In genomic region chr2:157423706-157424125, GRCm38 (mm10) we compare ENCODE assay signal across 8 mouse cellular contexts. TPM values are rescaled to one million over a fixed set of nuclear protein-coding genes. Genes with fewer than 3 reads are reported as not detected.
A peak's percentile ranks its signal among the peaks of the same experiment; 100 is the strongest.
DNase-seq lines count a peak whose midpoint lies in the region; ATAC-seq and TF ChIP-seq lines count a peak whose summit lies in the region.

No protein-coding gene starts in this region.

- H3K9ac ChIP-seq in heart, embryonic 15.5 days, result peak overlapping the region; percentile 89
- peak overlapping the region; percentile 98 for H3K9ac ChIP-seq in forebrain, embryonic 15.5 days (replicated peaks)
- peak overlapping the region; percentile 40; the same call in 1 of the 2 replicates for H3K9ac ChIP-seq in liver, embryonic 14.5 days (replicated peaks)

- no peaks in the 10 kb centered on the region for H3K36me3 ChIP-seq in heart, embryonic 15.5 days
- H3K36me3 ChIP-seq in forebrain, embryonic 15.5 days, result no peaks in the 10 kb centered on the region
- no peaks in the 10 kb centered on the region for H3K36me3 ChIP-seq in liver, embryonic 14.5 days (replicated peaks; ENCODE audit: control insufficient read depth, insufficient read depth, low read depth)

- peaks cover 46% of the 10 kb centered on the region for H3K4me1 ChIP-seq in heart, embryonic 15.5 days (replicated peaks)
- peaks cover 45% of the 10 kb centered on the region for H3K4me1 ChIP-seq in forebrain, embryonic 15.5 days
- H3K4me1 ChIP-seq in liver, embryonic 14.5 days (replicated peaks; ENCODE audit: control insufficient read depth in 2 of 2, insufficient read depth in 2 of 2, low read length in 1 of 2), result peaks cover 0 to 5% of the 10 kb centered on the region in 2 experiments; a peak in 1 of 4 replicates

- no peak for DNase-seq in heart, adult 8-10 months (ENCODE audit: low spot score)
- DNase-seq in R1 (ENCODE audit: low read depth, low spot score), result peak; percentile 50
- DNase-seq in liver, embryonic 14.5 days (ENCODE audit: low read depth in 3 of 3, low spot score in 3 of 3), result no peak
- DNase-seq in frontal cortex, postnatal 14 days (ENCODE audit: low spot score in 2 of 2), result no peak
- no peak for DNase-seq in layer of hippocampus, adult 8-10 months (ENCODE audit: low spot score in 2 of 2)
- no peak for DNase-seq in left cerebral cortex, adult 18-20 months (ENCODE audit: low spot score in 2 of 2)

- H3K9me3 ChIP-seq in heart, embryonic 15.5 days (replicated peaks), result no peaks in the 10 kb centered on the region
- no peaks in the 10 kb centered on the region for H3K9me3 ChIP-seq in forebrain, embryonic 15.5 days
- no peaks in the 10 kb centered on the region for H3K9me3 ChIP-seq in liver, embryonic 14.5 days (ENCODE audit: control insufficient read depth, low read length)

- no peaks in the 10 kb centered on the region for H3K27me3 ChIP-seq in heart, embryonic 15.5 days
- H3K27me3 ChIP-seq in forebrain, embryonic 15.5 days, result no peaks in the 10 kb centered on the region
- H3K27me3 ChIP-seq in liver, embryonic 14.5 days (ENCODE audit: control insufficient read depth, insufficient read depth, low read length), result peaks cover 17% of the 10 kb centered on the region

- no peak for TF ChIP-seq CTCF in liver, embryonic 14.5 days (IDR thresholded peaks at IDR 0.05; ENCODE audit: low read depth)

- H3K4me2 ChIP-seq in heart, embryonic 15.5 days, result peak overlapping the region; percentile 92
- peak overlapping the region; percentile 91 for H3K4me2 ChIP-seq in forebrain, embryonic 15.5 days (replicated peaks)
- peak overlapping the region; percentile 61 for H3K4me2 ChIP-seq in liver, embryonic 14.5 days (ENCODE audit: low read depth)

- ATAC-seq in heart, embryonic 15.5 days (replicated peaks; ENCODE audit: insufficient number of reproducible peaks, insufficient read depth, low FRiP score, low read depth), result no peak
- no peak for ATAC-seq in forebrain, embryonic 15.5 days (replicated peaks)
- no peak for ATAC-seq in liver, embryonic 14.5 days (ENCODE audit: insufficient read depth)

- H3K4me3 ChIP-seq in heart, embryonic 15.5 days, result peak overlapping the region; percentile 85
- peak overlapping the region; percentile 63 for H3K4me3 ChIP-seq in forebrain, embryonic 15.5 days
- peak overlapping the region; percentile 49 to 59 for H3K4me3 ChIP-seq in liver, embryonic 14.5 days (ENCODE audit: insufficient read depth in 1 of 2, low read depth in 2 of 2, low read length in 2 of 2)

- H3K27ac ChIP-seq in heart, embryonic 15.5 days, result peak overlapping the region; percentile 77
- peak overlapping the region; percentile 94 for H3K27ac ChIP-seq in forebrain, embryonic 15.5 days (replicated peaks)
- no peak overlapping the region for H3K27ac ChIP-seq in liver, embryonic 14.5 days

- TF ChIP-seq EP300 in liver, embryonic 14.5 days (IDR thresholded peaks at IDR 0.05; ENCODE audit: low read depth), result no peak

- 10% methylated on average over 18 of the region's 21 CpGs for WGBS in heart, embryonic 15.5 days
- 6% methylated on average over 21 of the region's 21 CpGs for WGBS in forebrain, embryonic 15.5 days
- 8% methylated on average over 21 of the region's 21 CpGs for WGBS in liver, embryonic 14.5 days (ENCODE audit: insufficient replicate concordance)

RNA-seq across cellular contexts. Expression of gene Src, which starts 5.5 kb away (rescaled TPM):
- polyA plus RNA-seq in heart, embryonic 15.5 days (2015; fragmentation: Nextera tagmentation; extraction: Ambion mirVana), result 5.6 and 9.6 TPM in 2 replicates
- total RNA-seq in heart, adult 8-10 months (2022), result 1 to 10 TPM; 3.2 to 4.9 (median 3.7) TPM
- polyA plus RNA-seq in forebrain, embryonic 15.5 days (2015; fragmentation: Nextera tagmentation; extraction: Ambion mirVana), result 35.6 and 37.9 TPM in 2 replicates
- 2.3 and 2.4 TPM in 2 replicates for polyA plus RNA-seq in liver, embryonic 14.5 days (2012; rRNA removed)
- 0.90 and 1.2 TPM in 2 replicates for polyA plus RNA-seq in liver, embryonic 14.5 days (2014; fragmentation: Nextera tagmentation; extraction: Ambion mirVana)
- total RNA-seq in layer of hippocampus, adult 8-10 months (2022), result 100 to 1,000 TPM; 124 to 150 (median 133) TPM
- total RNA-seq in left cerebral cortex, adult 18-20 months (2021), result 100 to 1,000 TPM; 135 to 137 TPM

RNA-seq across cellular contexts. Expression of gene Manbal, which starts 56.3 kb away (rescaled TPM):
- polyA plus RNA-seq in heart, embryonic 15.5 days (2015; fragmentation: Nextera tagmentation; extraction: Ambion mirVana), result 49.7 and 62.0 TPM in 2 replicates
- 10 to 100 TPM; 19.6 to 24.3 (median 22.9) TPM for total RNA-seq in heart, adult 8-10 months (2022)
- polyA plus RNA-seq in forebrain, embryonic 15.5 days (2015; fragmentation: Nextera tagmentation; extraction: Ambion mirVana), result 105 TPM in 2 replicates
- 13.4 and 14.6 TPM in 2 replicates for polyA plus RNA-seq in liver, embryonic 14.5 days (2012; rRNA removed)
- 9.1 and 10.1 TPM in 2 replicates for polyA plus RNA-seq in liver, embryonic 14.5 days (2014; fragmentation: Nextera tagmentation; extraction: Ambion mirVana)
- 10 to 100 TPM; 53.4 to 60.4 (median 58.8) TPM for total RNA-seq in layer of hippocampus, adult 8-10 months (2022)
- total RNA-seq in left cerebral cortex, adult 18-20 months (2021), result 10 to 100 TPM; 54.6 to 56.6 TPM

Comparison
In these comparisons a context has a peak if more than half of its experiments do, and no peak if none do; other contexts are left out.
1. H3K9ac ChIP-seq: peak in every context shown above with its lines; median percentile 98 in forebrain, embryonic 15.5 days; 89 in heart, embryonic 15.5 days; 40 in liver, embryonic 14.5 days.
2. RNA of gene Src, which starts 5.5 kb away (total RNA-seq): 124 to 150 TPM in layer of hippocampus, adult 8-10 months and 135 to 137 TPM in left cerebral cortex, adult 18-20 months; 3.2 to 4.9 TPM in heart, adult 8-10 months; every median in the first group is over 10 times any median in the second.
3. Peak in every context shown above with its lines, with median percentiles within 50 percentile points of each other: H3K4me2 ChIP-seq and H3K4me3 ChIP-seq.